Mouse (Mus musculus): ENCODE measurements around the gene Gabarapl1. TPM values are rescaled to one million over a fixed set of nuclear protein-coding genes. Genes with fewer than 3 reads are reported as not detected.

Gene Gabarapl1
- polyA plus RNA-seq, 1 experiment = 92.0 TPM

GRCm38 (mm10) chr6:129534057-129534456, 1.1 kb downstream of the Gabarapl1 start:
- TF ChIP-seq CTCF (IDR thresholded peaks at IDR 0.05; ENCODE audit: borderline replicate concordance, insufficient read depth, low read length) = no peak
- no peak for TF ChIP-seq POLR2A (IDR thresholded peaks at IDR 0.05; ENCODE audit: low read depth, low read length)
- Histone ChIP-seq H3K27ac (ENCODE audit: insufficient read depth, low read length) (peak overlapping the region; percentile 50; the same call in 1 of the 2 replicates), H3K4me1 (ENCODE audit: control insufficient read depth, insufficient read depth, low read length) (peaks cover 12% of the 10 kb centered on the region), H3K4me3 (ENCODE audit: insufficient read depth, low read length) (peak overlapping the region; percentile 82)

- TF ChIP-seq CTCF (IDR thresholded peaks at IDR 0.05; ENCODE audit: borderline replicate concordance, insufficient read depth, low read length) (no peak), POLR2A (IDR thresholded peaks at IDR 0.05; ENCODE audit: low read depth, low read length) (no peak)
- peaks cover 12% of the 10 kb centered on the region for H3K4me1 ChIP-seq (ENCODE audit: control insufficient read depth, insufficient read depth, low read length)
- H3K27ac ChIP-seq (ENCODE audit: insufficient read depth, low read length) = peak overlapping the region; percentile 29; the same call in 1 of the 2 replicates
- peak overlapping the region; percentile 82; the same call in 1 of the 2 replicates for H3K4me3 ChIP-seq (ENCODE audit: insufficient read depth, low read length)
These were observed 1.7 kb downstream of the Gabarapl1 start for GRCm38 (mm10) chr6:129534627-129535190.

DNA sequence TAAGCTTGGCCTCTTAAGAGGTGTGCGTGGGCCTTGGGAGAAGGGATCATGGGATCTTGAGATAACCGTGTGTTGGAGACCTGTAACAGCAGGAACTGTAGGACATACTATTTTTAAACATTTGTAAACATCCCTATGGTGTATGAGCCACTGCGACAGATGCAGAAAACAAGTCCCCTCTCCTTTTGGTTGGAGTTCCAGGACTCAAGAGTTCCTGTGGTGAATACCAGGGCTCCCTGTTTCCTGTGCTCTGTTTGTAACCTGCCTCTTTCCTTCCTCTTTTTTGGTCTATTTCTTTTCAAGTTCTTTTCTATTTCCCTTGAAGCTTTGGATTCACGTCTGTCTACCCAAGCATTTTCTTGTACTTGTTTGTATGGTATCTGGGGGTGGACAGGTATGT, 2.8 kb downstream of the Gabarapl1 start:
- TF ChIP-seq CTCF (IDR thresholded peaks at IDR 0.05; ENCODE audit: borderline replicate concordance, insufficient read depth, low read length) (no peak), POLR2A (IDR thresholded peaks at IDR 0.05; ENCODE audit: low read depth, low read length) (no peak)
- H3K4me1 ChIP-seq (ENCODE audit: control insufficient read depth, insufficient read depth, low read length) = peaks cover 12% of the 10 kb centered on the region
- H3K27ac ChIP-seq (ENCODE audit: insufficient read depth, low read length) = no peak overlapping the region

DNA sequence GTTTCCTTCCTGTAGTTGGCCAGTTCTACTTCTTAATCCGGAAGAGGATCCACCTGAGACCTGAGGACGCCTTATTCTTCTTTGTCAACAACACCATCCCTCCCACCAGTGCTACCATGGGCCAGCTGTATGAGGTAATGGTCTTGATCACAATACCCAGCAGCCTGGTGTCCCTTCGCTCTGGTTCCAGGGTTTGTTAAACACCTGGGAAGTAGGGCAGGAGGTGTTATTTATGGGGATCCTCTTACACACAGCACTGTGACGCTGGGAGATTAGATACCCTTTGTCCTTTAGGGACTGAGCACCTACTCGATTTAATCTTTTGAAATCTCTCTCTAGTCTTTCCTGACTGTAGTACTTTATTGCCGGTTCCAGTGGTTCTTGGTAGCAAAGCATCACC, 5.6 kb downstream of the Gabarapl1 start:
- TF ChIP-seq POLR2A (IDR thresholded peaks at IDR 0.05; ENCODE audit: low read depth, low read length) (no peak), CTCF (IDR thresholded peaks at IDR 0.05; ENCODE audit: borderline replicate concordance, insufficient read depth, low read length) (no peak)
- Histone ChIP-seq H3K4me1 (ENCODE audit: control insufficient read depth, insufficient read depth, low read length) (peaks cover 11% of the 10 kb centered on the region), H3K4me3 (ENCODE audit: insufficient read depth, low read length) (no peak overlapping the region), H3K27ac (ENCODE audit: insufficient read depth, low read length) (no peak overlapping the region)

More for the DNA sequence above, 2.8 kb downstream of the Gabarapl1 start:
- H3K4me3 ChIP-seq (ENCODE audit: insufficient read depth, low read length) = no peak overlapping the region

- Histone ChIP-seq H3K27ac (ENCODE audit: insufficient read depth, low read length) (no peak overlapping the region), H3K4me1 (ENCODE audit: control insufficient read depth, insufficient read depth, low read length) (peaks cover 3% of the 10 kb centered on the region; the same call in 1 of the 2 replicates), H3K4me3 (ENCODE audit: insufficient read depth, low read length) (no peak overlapping the region)
- TF ChIP-seq CTCF (IDR thresholded peaks at IDR 0.05; ENCODE audit: borderline replicate concordance, insufficient read depth, low read length) (no peak), POLR2A (IDR thresholded peaks at IDR 0.05; ENCODE audit: low read depth, low read length) (no peak)
These were observed 9.0 kb downstream of the Gabarapl1 start for GRCm38 (mm10) chr6:129541931-129542330.

GRCm38 (mm10) chr6:129542540-129542939, 9.6 kb downstream of the Gabarapl1 start:
- H3K4me3 ChIP-seq (ENCODE audit: insufficient read depth, low read length) = no peak overlapping the region
- no peak for TF ChIP-seq POLR2A (IDR thresholded peaks at IDR 0.05; ENCODE audit: low read depth, low read length)
- no peak for TF ChIP-seq CTCF (IDR thresholded peaks at IDR 0.05; ENCODE audit: borderline replicate concordance, insufficient read depth, low read length)
- H3K4me1 ChIP-seq (ENCODE audit: control insufficient read depth, insufficient read depth, low read length) = peaks cover 3% of the 10 kb centered on the region; the same call in 1 of the 2 replicates
- H3K27ac ChIP-seq (ENCODE audit: insufficient read depth, low read length) = no peak overlapping the region

DNA sequence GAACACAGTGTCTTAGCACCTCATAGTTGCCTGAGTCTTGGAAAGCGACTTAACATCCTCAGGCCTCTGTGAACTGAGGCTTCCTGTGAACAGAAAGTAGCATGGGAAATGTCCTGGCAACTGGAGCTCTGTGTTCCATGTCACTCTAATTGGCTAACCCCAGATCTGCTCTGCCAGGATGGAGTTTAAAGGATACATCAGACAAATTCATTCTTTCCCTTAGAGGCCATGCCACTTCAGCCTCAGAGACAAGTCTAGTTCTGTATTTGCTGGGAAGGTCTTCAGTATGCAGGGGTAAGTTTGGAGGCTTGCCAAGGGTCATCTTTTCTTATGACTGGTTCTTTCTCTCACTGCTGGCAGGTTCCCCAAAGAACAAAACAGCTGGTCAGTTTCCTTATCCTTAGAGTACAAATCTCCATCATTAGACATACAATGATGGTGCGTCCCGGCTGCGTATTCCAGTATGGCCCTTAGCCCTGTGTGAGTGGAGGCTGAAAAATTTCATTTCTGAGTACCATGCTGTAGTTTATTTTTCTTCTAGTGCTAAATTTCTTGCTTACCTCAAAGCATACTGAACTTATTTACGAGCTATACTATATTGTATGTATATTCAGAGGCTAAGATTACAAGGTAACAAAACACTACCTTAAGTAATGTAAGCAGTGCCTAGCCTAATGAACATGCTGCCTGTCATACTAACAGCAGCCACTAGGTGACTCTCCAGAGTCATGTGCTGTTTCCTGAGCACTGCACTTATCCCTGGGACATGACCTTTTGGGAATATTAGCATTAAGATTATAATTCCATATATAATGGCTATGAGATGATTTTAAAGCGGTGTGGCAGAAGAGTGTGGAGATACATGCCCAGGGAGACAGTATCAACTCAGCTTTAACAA, 11.0 kb downstream of the Gabarapl1 start:
- Histone ChIP-seq H3K27ac (ENCODE audit: insufficient read depth, low read length) (no peak overlapping the region), H3K4me3 (ENCODE audit: insufficient read depth, low read length) (no peak overlapping the region), H3K4me1 (ENCODE audit: control insufficient read depth, insufficient read depth, low read length) (peaks cover 3% of the 10 kb centered on the region; the same call in 1 of the 2 replicates)
- no peak for TF ChIP-seq POLR2A (IDR thresholded peaks at IDR 0.05; ENCODE audit: low read depth, low read length)
- peak; percentile 61; the same call in 1 of the 2 replicates for TF ChIP-seq CTCF (IDR thresholded peaks at IDR 0.05; ENCODE audit: borderline replicate concordance, insufficient read depth, low read length)

DNA sequence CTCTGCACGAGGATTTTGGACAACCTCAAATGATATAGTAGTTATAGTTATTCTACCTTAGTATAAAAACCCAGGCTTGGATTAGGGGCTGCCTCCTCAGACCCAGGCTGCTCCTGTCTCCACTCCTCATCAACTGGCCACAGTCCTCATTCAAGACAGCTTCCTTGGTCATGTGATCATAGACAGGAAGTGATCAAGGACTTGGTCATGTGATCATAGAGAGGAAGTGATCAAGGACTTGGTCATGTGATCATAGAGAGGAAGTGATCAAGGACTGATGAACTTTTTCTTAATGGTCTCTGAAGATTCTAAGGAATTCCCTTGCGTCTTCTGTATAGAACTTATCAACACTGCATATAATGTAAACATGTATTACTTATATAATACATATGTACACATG, 14.3 kb downstream of the Gabarapl1 start:
- no peak for TF ChIP-seq CTCF (IDR thresholded peaks at IDR 0.05; ENCODE audit: borderline replicate concordance, insufficient read depth, low read length)
- TF ChIP-seq POLR2A (IDR thresholded peaks at IDR 0.05; ENCODE audit: low read depth, low read length) = no peak
- Histone ChIP-seq H3K4me3 (ENCODE audit: insufficient read depth, low read length) (no peak overlapping the region), H3K4me1 (ENCODE audit: control insufficient read depth, insufficient read depth, low read length) (peaks cover 3% of the 10 kb centered on the region; the same call in 1 of the 2 replicates), H3K27ac (ENCODE audit: insufficient read depth, low read length) (no peak overlapping the region)

DNA sequence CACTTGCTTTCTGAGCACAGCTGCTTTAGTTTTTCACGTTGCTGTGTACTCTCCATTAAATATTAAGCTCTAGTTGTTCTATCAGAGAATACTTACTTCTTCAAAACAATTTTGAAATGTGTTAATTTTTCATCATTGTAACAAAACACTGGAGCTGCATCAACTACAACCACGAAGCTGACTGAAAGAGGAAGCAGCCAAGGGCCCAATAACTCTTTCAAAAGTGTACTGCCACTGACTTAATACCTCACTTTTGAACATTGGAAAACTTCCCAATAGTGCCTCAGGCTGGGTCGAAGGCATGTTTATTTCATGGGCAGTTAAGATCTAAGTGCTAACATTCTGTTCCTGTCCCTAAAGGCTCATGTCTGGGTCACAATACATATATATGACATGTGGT, 15.0 kb downstream of the Gabarapl1 start:
- TF ChIP-seq CTCF (IDR thresholded peaks at IDR 0.05; ENCODE audit: borderline replicate concordance, insufficient read depth, low read length) = no peak
- TF ChIP-seq POLR2A (IDR thresholded peaks at IDR 0.05; ENCODE audit: low read depth, low read length) = no peak
- no peaks in the 10 kb centered on the region for H3K4me1 ChIP-seq (ENCODE audit: control insufficient read depth, insufficient read depth, low read length)
- no peak overlapping the region for H3K27ac ChIP-seq (ENCODE audit: insufficient read depth, low read length)
- no peak overlapping the region for H3K4me3 ChIP-seq (ENCODE audit: insufficient read depth, low read length)

Measured in embryonic fibroblast, embryonic 13.5 days (primary cell).